Mouse (Mus musculus): Measurements from ENCODE around the gene Ttf2. TPM values are rescaled to one million over a fixed set of nuclear protein-coding genes. Genes with fewer than 3 reads are reported as not detected.
A peak's percentile ranks its signal among the peaks of the same experiment; 100 is the strongest.

The Ttf2 gene
- total RNA-seq, 2 experiments from 2014 or later, result 3.6 to 3.8 TPM

DNA sequence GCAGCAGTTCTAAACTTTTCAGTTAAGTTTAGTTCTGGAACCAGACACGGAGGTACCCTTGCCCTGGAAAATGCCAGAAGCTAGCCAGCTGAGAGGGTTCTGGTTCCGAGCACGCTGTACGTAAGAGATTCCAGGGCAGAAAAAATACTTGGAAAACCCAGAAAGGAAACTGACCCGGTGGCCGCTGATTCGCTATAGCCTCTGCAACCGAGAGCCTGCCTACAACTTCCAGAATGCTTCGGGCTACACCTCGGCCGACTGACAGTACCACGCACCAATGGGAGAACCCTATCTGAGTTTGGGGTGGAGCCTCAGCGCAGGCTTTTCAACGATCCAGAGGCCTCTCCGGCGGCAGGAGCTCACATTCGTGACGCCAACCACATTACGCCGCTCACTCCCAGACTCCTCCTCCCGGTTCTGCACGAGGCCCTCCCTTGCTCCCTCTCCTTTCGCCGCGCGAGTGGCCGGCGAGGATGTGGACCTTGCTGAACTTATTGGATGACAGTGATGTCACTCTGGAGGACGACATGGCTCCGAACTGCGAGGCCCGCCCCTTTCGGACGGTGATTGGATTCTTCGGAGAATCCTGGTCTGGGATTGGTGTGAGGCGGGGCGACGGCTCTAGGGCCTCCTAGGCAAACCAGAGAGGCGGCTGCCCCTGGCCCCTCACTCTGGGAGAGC is 47.5 kb downstream of the Ttf2 start, which contains the start of gene Trim45:
Gene Trim45, plus strand, starts transcription at position 378 of the 681 bp plus-strand sequence.
- intact Hi-C loops (cut with DNase I), result loop anchor here (10.0 kb wide), 1 partner anchor 437 kb away; the partner anchor contains the start of gene Tent5c
- DNase-seq, result peak; percentile 97 to 98

DNA sequence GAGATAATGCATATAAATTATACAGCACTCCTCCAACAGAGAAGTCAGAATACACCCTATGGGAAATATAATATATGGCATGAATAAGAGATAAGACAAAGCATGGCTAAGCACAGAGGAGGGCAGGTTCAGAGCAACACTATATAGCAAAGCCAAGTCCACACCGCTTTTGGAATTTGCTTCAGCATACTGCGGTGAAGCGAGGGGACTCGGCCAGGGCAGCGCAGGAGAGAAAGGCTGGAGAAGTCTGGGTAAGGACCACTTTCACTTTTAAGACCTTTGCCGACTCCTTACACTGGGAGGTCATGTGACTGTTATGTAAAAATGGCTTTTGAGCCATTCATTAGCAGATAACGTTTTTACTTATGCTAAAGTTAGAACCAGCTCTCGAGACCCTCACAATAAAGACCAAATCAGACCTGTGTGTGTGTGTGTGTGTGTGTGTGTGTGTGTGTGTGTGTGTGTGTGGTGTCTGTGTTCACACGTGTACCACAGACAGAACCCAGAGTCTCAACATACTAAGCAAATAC is 48.8 kb downstream of the Ttf2 start:
- intact Hi-C loops (cut with DNase I), result loop anchor here (10.0 kb wide), 1 partner anchor 436 kb away; the partner anchor contains the start of gene Tent5c
- DNase-seq, result no peak

DNA sequence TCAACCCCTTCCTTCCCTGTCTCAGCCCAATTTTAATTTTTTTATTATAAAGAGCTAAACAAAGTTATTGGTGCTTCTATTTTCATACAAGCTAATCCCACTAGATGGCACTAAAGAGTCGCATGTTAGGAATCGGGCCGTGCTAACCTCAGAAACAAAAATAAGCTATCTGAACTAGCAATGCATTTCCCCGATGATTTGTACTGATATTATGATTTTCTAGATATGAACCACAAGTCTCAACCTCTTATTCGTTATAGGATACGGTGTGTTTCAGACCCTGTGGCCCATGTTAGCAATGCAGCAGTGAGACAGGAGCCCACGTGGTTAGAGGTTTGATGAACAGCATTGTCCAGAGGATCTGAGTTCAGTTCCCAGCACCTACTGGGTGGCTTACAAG is 52.6 kb downstream of the Ttf2 start:
- no peak for DNase-seq
- intact Hi-C loops (cut with DNase I), result no loop called here

DNA sequence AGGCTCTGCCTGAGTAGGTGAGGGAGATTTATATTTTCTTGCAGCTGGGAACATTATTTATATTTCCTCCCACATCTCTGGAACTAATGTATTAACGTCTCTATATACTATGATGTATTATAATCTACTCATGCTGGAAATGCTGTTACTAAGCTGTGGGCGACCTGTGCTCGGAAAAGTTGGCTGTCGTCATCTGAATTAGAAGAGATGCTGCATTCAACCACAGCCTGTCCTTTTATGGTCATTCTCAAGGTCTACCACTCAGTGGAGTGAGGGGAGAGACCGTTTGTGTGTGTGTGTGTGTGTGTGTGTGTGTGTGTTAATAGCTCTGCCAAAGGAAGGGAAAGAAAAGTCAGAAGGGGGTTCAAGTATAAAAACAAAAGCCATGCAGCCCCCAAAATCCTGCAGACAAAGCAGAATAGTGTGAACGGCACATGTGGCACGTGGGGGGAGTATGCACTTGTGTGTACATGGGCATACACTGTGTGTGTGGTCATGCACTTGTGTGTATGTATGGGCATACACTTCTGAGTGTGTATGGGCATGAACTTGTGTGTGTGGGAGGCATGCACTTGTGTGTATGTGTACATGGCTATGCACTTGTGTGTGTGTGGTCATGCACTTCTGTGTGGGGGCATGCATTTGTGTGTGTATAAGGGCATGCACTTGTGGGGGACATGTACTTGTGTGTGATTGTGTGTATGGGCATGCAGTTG is 57.8 kb downstream of the Ttf2 start:
- intact Hi-C loops (cut with DNase I), result no loop called here
- no peak for DNase-seq

DNA sequence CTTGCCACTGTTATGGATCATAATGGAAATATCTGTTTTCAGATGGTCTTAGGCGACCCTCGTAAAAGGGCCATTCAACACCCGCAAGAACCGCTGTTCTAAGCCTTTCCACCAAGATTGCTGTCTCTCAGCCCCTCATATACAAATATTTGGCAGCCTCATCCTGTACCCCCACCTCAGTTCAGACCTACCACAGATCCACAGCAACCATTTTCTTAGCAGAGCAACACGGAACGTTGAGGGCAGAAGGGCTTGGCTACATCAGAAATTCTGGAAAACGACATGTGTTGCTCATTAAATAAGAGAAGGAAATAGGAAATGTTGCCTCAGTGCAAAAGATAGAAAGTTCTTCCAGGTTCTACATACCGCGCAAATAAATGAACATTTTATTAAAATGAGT is 58.4 kb downstream of the Ttf2 start:
- intact Hi-C loops (cut with DNase I), result no loop called here
- no peak for DNase-seq

DNA sequence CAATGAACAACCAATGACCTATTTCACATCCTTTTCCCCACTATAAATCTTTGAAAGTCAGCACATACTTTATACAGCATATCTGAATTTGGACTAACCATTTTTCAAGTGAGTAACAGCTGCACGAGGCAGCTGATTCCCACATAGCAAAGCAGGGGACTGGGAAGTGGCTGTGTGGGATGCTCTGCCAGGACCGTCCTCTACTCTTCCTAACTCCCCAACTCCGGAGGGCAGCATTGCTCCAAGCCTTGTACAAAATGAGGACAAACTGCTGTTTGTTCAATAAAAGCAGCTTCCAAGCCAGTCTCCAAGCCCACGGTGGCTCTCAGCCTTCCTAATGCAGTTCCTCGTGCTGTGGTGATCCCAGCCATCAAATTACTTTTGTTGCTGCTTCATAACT is 58.8 kb downstream of the Ttf2 start:
- intact Hi-C loops (cut with DNase I), result no loop called here
- no peak for DNase-seq

DNA sequence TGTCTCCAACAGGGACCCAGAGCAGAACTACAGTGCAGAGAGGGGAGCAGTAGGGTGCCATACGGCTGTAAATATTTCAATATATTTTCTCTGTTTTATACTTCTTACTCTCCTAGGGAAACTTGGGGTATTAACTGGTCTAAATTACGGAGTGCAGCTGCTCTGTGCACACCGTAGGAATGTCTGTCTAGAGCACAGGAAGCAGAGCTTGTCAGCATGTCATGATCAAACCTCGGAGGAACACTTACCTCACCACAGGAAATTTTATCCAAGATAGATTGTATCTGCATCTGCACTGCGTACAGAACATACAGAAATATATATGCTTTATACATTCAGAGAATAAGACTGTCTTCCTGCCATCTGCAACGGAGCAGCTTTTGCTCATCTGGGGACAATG is 60.9 kb downstream of the Ttf2 start:
- DNase-seq, result no peak
- intact Hi-C loops (cut with DNase I), result no loop called here

DNA sequence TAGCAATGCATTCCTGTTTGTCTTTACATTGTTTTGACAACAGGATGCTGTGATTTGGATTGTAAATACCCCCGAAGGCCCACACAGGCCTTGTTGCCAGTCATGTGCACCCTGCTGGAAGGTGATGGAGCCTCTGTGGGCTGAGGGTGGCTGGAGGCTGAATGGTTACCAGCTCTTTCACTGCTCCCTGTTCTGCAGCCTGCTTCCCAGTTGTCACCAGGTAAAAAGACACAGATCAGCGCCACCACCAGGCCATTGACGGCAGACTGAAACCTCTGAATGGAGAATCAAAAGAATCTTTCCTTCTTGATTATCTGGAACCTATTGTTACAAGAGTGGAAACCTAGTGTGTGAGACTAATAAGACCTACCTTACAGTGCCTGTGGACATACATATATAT is 62.5 kb downstream of the Ttf2 start:
- intact Hi-C loops (cut with DNase I), result no loop called here
- no peak for DNase-seq

DNA sequence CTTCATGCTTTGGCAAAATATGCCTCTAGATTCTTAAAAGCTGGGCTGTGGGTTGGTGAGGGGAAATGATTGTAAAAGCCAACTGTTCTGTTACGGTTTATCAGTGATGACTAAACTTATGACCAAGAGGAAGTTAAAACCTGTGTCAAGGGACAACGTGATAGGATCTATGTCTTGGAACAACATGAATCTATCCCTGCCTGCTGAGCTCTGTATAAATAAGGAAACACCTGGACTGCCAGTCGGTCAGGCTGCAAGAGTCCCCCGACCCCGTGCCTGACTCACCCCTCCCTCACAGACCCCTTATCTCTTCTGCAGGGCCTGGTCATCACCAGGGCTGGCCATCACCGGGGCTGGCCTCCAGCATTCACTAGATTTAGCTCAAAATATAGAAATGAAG is 63.3 kb downstream of the Ttf2 start:
- no peak for DNase-seq
- intact Hi-C loops (cut with DNase I), result no loop called here

DNA sequence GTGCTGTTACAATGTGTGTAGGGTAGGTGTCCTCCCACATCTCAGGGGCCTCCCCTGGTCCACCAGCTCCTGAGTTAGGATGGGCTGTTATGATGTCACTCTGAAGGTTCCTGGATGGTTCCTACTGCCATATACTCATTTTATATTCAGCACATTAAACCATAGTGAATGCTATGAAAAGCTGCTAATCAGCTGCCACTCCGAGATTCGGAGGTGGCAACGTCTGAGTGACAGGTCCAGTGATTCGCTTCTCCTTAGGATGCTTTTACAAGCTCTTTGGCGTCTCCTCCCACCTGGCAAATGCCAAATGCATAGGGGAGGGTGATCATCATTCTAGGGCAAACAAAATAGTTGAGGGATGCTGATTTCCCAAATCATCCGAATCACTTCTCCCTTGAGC is 74.0 kb downstream of the Ttf2 start:
- intact Hi-C loops (cut with DNase I), result no loop called here
- DNase-seq, result no peak

DNA sequence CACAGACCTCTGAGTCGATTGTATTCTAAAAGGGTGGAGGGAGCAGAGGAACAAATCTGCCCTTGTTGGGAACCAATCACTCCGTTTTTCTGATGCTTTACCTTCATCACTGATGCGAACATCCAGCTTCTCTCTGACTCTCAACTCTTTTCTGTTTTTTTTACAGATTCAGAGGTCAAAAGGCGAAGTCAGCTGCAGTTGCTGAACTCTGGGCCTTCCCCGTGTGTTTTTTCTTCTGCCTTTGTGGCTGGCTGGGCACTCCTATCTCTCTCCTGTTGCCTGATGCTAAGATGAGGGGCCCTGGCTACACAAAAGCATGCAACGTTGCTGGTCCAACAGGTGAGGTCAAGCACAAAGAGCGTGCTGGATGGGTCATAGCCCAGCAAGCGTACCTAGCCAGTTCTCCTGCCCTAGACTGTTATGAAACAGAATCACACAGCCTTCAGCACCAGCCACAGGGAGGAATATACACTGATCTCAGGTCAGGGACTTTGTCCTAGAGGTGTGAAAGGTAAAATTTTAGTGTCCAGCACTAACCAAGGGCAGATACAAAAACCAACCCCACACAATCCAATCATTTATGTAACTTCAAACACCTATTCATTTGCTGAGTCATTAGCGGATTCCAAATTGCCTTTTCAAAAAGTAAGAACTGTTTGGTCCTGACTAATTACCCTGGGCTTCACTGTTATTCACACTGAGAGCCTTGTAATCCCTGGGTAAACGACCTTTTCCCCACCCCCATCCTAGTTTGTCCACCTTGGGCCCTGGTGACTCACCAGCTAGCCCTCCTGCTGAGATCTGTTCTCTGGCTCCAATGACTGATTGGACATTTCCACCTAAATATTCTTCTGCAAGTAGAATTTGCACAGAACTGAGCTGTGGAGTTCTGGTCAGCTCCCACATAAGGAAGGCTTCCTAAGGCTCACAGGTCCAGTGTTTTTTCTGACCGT is 76.8 kb downstream of the Ttf2 start:
- DNase-seq, result no peak
- intact Hi-C loops (cut with DNase I), result no loop called here

DNA sequence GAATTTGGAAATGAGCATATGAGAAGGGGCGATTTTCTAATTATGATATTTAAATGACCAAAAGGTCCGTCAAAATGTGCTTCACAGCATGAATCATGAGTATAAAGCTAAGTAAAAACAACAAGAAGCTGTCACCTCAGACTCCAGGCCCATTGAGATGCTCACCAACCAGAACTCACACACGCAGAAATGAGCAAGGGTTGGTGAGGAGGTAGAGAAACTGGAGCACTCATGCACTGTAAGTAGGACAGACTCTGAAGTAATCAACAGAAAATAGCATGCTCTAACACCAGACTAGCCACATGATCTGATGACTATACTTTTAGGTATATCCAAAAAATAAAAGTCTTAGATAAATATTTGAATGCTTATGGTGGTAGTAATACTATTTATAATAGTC is 79.1 kb downstream of the Ttf2 start:
- no peak for DNase-seq
- intact Hi-C loops (cut with DNase I), result no loop called here

DNA sequence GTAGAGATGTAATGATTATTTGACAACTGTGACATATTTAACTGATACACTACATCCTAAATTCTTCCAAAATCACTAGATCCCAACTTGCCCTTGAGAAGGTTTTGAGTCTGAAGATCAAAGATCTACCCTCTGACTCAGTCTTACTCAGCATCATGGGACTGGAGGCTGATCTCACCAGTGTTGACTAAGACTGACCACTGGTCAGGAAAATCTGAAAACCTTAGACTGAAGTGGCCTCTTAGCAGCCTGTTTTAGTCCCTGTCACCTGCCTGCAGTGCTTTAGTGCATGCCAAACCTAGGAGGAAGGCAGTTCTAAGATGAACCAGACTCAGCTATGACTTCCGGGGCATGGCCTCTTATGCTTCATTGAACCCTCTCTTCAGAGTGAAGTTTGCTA is 80.2 kb downstream of the Ttf2 start:
- DNase-seq, result no peak
- intact Hi-C loops (cut with DNase I), result no loop called here

Other genes with a start within 250 kb of the Ttf2 start
- gene Vtcn1, start 144.2 kb downstream of the Ttf2 start, total RNA-seq (2021), result under 1 TPM; 0.20 to 0.26 TPM
- 1 to 10 TPM; 3.9 to 4.3 TPM for gene Trim45, start 47.5 kb downstream of the Ttf2 start, total RNA-seq (2021)
- gene Cd101, start 59.9 kb upstream of the Ttf2 start, total RNA-seq (2021), result under 1 TPM in 1 of 2 experiments, not detected in 1; 0.15 TPM
- 10 to 100 TPM; 11.7 to 14.0 TPM for gene Ptgfrn, start 140.6 kb upstream of the Ttf2 start, total RNA-seq (2021)